Mouse (Mus musculus) E14TG2a.4 (cell line): ENCODE results near the gene Zc3h6.

ENCODE experiments used
- CTCF ChIP-seq: conservative IDR thresholded peaks from 2 replicates; pipeline ENCODE4 v1.5.1; 2014; ENCODE audit warnings: low read length
- NANOG ChIP-seq: IDR thresholded peaks from 2 replicates; pipeline ENCODE4 v1.6.1; 2014; ENCODE audit warnings: borderline replicate concordance, low read length, mixed read lengths

DNA sequence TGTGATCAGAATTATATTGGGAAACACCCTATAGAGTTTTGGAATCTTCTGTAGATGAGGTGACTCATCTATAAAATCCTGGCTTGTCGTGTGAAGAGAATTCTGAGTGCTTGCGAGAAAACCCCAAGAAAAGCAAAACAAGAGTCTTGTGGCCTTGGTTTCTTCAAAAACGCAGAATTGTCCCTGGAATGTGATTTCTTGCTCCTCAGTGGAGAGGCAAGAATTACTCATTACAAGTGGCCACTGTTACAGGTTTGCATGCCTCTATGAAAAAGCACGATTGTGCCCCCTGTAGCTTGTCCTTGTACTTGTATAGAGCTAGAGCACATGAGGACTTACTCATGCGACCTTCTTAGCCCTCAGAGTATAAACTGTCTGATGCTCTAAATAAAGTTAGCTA lies 68.2 kb downstream of the Zc3h6 start:
- no peak for TF ChIP-seq CTCF
- TF ChIP-seq NANOG, result no peak
